Mouse (Mus musculus): ENCODE data around the gene Ufsp2.

DNA sequence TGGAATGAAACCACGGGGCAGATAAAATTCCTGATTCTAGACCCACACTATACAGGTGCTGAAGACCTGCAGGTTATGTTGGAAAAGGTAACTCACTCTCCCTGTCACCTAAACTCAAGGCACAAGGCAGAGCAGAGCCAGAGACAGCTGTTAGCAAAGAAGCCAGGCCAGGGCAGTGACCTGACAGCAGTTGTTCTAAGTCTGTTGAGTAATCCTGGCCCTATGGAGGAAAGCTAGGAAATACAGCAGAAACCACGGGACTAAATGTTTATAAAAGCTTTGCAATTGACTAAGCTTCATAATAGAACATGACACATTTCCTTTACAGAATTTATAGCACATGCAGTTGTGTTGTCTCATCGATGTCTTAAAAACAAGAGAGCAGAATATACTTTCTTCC lies 20.2 kb downstream of the Ufsp2 start:
- no peak for TF ChIP-seq ZC3H11A (IDR thresholded peaks at IDR 0.05; ENCODE audit: borderline replicate concordance, low read depth, low read length)
- no peak for TF ChIP-seq MAFK (IDR thresholded peaks at IDR 0.05; ENCODE audit: insufficient read depth, low read depth, low read length)
- no peak for TF ChIP-seq HCFC1 (IDR thresholded peaks at IDR 0.05; ENCODE audit: borderline replicate concordance, insufficient read depth, low read length)
- TF ChIP-seq CHD2 (IDR thresholded peaks at IDR 0.05; ENCODE audit: low read depth, low read length) = no peak
- no peak for TF ChIP-seq ZNF384 (IDR thresholded peaks at IDR 0.05; ENCODE audit: low read depth, low read length)
